Mouse (Mus musculus): ENCODE data around the gene Imp3. TPM values are rescaled to one million over a fixed set of nuclear protein-coding genes. Genes with fewer than 3 reads are reported as not detected.

The Imp3 gene
- polyA plus RNA-seq, 1 experiment from 2014 or later, result 73.6 TPM

GRCm38 (mm10) chr9:56925291-56926024 is 11.8 kb upstream of the Imp3 start:
- ATAC-seq (ENCODE audit: insufficient number of reproducible peaks, low FRiP score, low TSS enrichment, low read depth) (no peak), DNase-seq (ENCODE audit: low spot score) (no peak)
- Histone ChIP-seq H3K4me2 (ENCODE audit: low read depth, severe bottlenecking) (peak overlapping the region; percentile 58), H3K4me1 (ENCODE audit: control insufficient read depth, insufficient read depth, low read length) (peaks cover 30% of the 10 kb centered on the region), H3K4me3 (ENCODE audit: low read depth, low read length) (0 out of 2 replicates have a peak overlapping the region, but pooled peaks have one; percentile 15), H3K36me3 (ENCODE audit: control insufficient read depth, insufficient read depth, low read length) (peaks cover 4% of the 10 kb centered on the region; the same call in 1 of the 2 replicates), H3K9me3 (ENCODE audit: control insufficient read depth, low read length) (no peaks in the 10 kb centered on the region), H3K27me3 (ENCODE audit: control insufficient read depth, insufficient read depth, low read length) (no peaks in the 10 kb centered on the region), H3K9ac (ENCODE audit: low read length) (no peak overlapping the region), H3K27ac (replicated peaks; ENCODE audit: low read depth, low read length) (no peak overlapping the region)
- 91% methylated on average over 26 of the region's 26 CpGs for WGBS

DNA sequence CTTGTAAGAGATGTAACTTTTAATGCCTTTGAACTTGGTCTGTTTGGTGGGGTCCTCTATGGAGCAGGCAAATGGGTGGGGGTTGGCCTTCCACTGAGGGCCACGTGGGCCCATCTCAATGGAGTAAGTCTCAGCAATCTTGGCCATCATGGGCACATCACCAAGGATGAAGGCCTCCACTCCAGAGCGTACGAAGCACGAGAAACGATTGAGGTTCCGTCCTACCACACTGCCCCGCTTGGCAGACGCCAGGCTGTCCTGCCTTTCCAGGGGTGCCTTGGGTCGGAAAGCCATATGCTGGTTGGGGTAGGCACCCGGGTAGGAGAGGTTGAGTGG is 11.3 kb upstream of the Imp3 start:
- 96% methylated on average over 10 of the region's 10 CpGs for WGBS
- no peak overlapping the region for H3K27ac ChIP-seq (replicated peaks; ENCODE audit: low read depth, low read length)
- H3K4me2 ChIP-seq (ENCODE audit: low read depth, severe bottlenecking), result peak overlapping the region; percentile 90; the same call in 1 of the 2 replicates
- peaks cover 4% of the 10 kb centered on the region; the same call in 1 of the 2 replicates for H3K36me3 ChIP-seq (ENCODE audit: control insufficient read depth, insufficient read depth, low read length)
- H3K27me3 ChIP-seq (ENCODE audit: control insufficient read depth, insufficient read depth, low read length), result no peaks in the 10 kb centered on the region
- DNase-seq (ENCODE audit: low spot score) (no peak), ATAC-seq (ENCODE audit: insufficient number of reproducible peaks, low FRiP score, low TSS enrichment, low read depth) (no peak)
- no peak overlapping the region for H3K4me3 ChIP-seq (ENCODE audit: low read depth, low read length)
- H3K4me1 ChIP-seq (ENCODE audit: control insufficient read depth, insufficient read depth, low read length), result peaks cover 30% of the 10 kb centered on the region
- H3K9ac ChIP-seq (ENCODE audit: low read length), result no peak overlapping the region
- no peaks in the 10 kb centered on the region for H3K9me3 ChIP-seq (ENCODE audit: control insufficient read depth, low read length)

DNA sequence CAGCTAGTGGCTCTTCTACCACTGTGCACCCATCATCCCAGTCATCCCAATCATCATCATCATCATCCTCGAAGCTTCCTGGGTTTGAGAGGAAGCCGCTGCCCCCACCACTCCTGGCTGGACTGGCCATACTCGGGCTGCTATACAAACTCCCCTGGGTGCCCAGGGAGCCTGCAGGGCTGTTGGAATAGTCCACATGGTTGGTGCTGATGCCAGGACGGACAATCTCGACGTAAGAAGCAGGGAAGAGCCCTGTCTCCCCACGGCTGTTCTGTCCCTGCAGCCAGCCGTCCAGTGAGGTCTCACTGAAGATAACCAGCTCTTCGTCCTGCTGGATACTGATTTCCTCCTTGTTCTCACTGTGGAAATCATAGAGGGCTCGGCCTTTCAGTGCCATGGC is 10.9 kb upstream of the Imp3 start:
- ATAC-seq (ENCODE audit: insufficient number of reproducible peaks, low FRiP score, low TSS enrichment, low read depth), result no peak
- peak overlapping the region; percentile 90 for H3K4me2 ChIP-seq (ENCODE audit: low read depth, severe bottlenecking)
- peak overlapping the region; percentile 58 for H3K4me3 ChIP-seq (ENCODE audit: low read depth, low read length)
- no peaks in the 10 kb centered on the region for H3K9me3 ChIP-seq (ENCODE audit: control insufficient read depth, low read length)
- no peak for DNase-seq (ENCODE audit: low spot score)
- peaks cover 4% of the 10 kb centered on the region; the same call in 1 of the 2 replicates for H3K36me3 ChIP-seq (ENCODE audit: control insufficient read depth, insufficient read depth, low read length)
- WGBS, result 87% methylated on average over 10 of the region's 10 CpGs
- peak overlapping the region; percentile 85; the same call in 1 of the 2 replicates for H3K9ac ChIP-seq (ENCODE audit: low read length)
- no peak overlapping the region for H3K27ac ChIP-seq (replicated peaks; ENCODE audit: low read depth, low read length)
- peaks cover 30% of the 10 kb centered on the region for H3K4me1 ChIP-seq (ENCODE audit: control insufficient read depth, insufficient read depth, low read length)
- no peaks in the 10 kb centered on the region for H3K27me3 ChIP-seq (ENCODE audit: control insufficient read depth, insufficient read depth, low read length)

DNA sequence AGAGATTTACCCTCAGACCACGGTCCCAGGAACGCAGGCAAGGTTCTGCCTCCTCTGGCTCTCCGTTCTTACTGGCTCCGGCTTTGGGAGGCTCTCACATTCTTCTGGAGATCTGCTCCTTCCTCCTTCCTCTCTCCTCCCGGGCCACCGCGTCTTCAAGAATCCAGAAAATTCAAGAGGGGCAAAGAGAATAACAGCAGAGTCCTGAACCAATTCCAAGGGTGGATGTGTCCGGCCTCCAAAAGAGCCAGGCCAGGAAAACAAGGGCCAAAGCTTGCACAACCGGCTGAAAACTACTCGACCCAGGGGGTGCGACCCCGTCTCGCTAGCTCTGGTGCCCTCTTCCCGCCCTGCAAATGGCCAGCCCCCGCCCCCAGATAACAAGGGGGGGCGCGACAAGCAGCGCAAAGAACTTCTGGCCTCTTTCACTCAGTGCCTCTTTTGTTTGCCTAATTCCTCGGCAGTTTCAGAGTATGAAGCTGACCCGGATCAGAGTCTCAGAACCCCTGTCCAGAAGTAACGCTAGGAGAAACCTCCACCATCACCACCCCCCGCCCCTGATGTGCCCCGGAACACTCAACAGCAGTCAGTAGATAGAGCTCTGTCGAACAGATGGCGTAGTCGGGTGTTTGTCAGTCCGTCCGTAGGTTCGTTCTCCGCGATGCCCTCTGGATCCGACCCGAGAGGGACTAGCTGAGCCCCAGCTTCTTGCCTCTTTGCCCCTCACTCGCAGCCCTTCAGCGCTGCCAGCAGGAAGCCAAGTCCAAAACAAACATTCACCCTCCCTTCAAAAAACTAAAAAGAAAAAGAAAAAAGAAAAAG is 9.9 kb upstream of the Imp3 start:
- Histone ChIP-seq H3K27ac (replicated peaks; ENCODE audit: low read depth, low read length) (peak overlapping the region; percentile 94), H3K4me2 (ENCODE audit: low read depth, severe bottlenecking) (peak overlapping the region; percentile 90), H3K27me3 (ENCODE audit: control insufficient read depth, insufficient read depth, low read length) (no peaks in the 10 kb centered on the region), H3K4me1 (ENCODE audit: control insufficient read depth, insufficient read depth, low read length) (peaks cover 30% of the 10 kb centered on the region), H3K9ac (ENCODE audit: low read length) (peak overlapping the region; percentile 85), H3K36me3 (ENCODE audit: control insufficient read depth, insufficient read depth, low read length) (peaks cover 2% of the 10 kb centered on the region; the same call in 1 of the 2 replicates), H3K4me3 (ENCODE audit: low read depth, low read length) (peak overlapping the region; percentile 58), H3K9me3 (ENCODE audit: control insufficient read depth, low read length) (no peaks in the 10 kb centered on the region)
- DNase-seq (ENCODE audit: low spot score) (peak; percentile 68), ATAC-seq (ENCODE audit: insufficient number of reproducible peaks, low FRiP score, low TSS enrichment, low read depth) (peak; percentile 28; the same call in 1 of the 2 replicates)
- WGBS, result under 1% methylated on average over 35 of the region's 35 CpGs

DNA sequence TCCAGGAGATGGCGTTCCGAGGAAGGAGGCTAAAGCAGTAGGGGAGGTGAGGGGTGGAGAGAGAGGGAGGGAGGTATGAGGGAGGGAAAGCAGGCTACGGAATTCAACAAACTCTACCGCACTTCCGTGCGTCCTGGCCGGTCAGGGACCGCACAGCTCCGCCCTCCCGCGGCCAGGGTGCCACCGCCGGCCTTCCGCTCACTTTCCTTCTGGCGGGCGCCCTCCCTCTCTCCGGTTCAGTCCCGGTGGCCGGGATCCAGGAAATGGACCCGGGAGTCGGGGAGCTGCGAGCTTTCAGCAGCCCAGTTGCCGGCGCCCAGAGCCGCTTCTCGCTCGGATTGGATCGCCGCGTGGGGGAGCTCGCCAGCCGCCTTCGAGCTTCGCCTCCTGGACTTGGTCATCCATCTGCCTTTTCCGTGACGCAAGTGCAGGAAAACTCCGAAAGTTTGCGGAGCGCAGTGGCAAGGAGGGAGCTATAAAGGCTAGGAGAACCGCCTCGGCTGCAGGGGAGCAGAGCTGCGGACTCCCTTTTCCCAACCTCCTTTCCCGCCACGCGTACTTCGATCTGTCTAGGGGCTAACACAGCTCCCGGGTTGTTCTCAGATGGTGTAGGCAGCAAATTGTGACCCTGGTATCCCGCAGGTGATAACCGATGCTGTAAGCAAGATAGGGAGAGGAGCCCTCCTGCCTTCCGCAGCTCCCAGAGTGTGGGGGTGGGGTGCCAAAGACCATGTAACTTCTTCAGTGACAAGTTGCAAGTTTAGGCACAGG is 9.0 kb upstream of the Imp3 start, which contains the start of gene Snx33:
Snx33 (minus strand) TSS at position 331 of the 771 bp plus-strand sequence.
- Histone ChIP-seq H3K4me3 (ENCODE audit: low read depth, low read length) (peak within 1 kb of the TSS; percentile 58), H3K36me3 (ENCODE audit: control insufficient read depth, insufficient read depth, low read length) (peaks cover 2% of the 10 kb centered on the region; the same call in 1 of the 2 replicates), H3K27ac (replicated peaks; ENCODE audit: low read depth, low read length) (peak within 1 kb of the TSS; percentile 94), H3K4me2 (ENCODE audit: low read depth, severe bottlenecking) (peak within 1 kb of the TSS; percentile 90), H3K9ac (ENCODE audit: low read length) (peak within 1 kb of the TSS; percentile 85), H3K9me3 (ENCODE audit: control insufficient read depth, low read length) (no peaks in the 10 kb centered on the region), H3K4me1 (ENCODE audit: control insufficient read depth, insufficient read depth, low read length) (peaks cover 30% of the 10 kb centered on the region), H3K27me3 (ENCODE audit: control insufficient read depth, insufficient read depth, low read length) (no peaks in the 10 kb centered on the region)
- peak; percentile 88 for ATAC-seq (ENCODE audit: insufficient number of reproducible peaks, low FRiP score, low TSS enrichment, low read depth)
- under 1% methylated on average over 47 of the region's 50 CpGs for WGBS
- DNase-seq (ENCODE audit: low spot score), result peak; percentile 96

- Histone ChIP-seq H3K4me3 (ENCODE audit: low read depth, low read length) (no peak overlapping the region), H3K4me1 (ENCODE audit: control insufficient read depth, insufficient read depth, low read length) (peaks cover 22% of the 10 kb centered on the region), H3K9me3 (ENCODE audit: control insufficient read depth, low read length) (no peaks in the 10 kb centered on the region), H3K27ac (replicated peaks; ENCODE audit: low read depth, low read length) (no peak overlapping the region), H3K36me3 (ENCODE audit: control insufficient read depth, insufficient read depth, low read length) (0 out of 2 replicates have a peak, but pooled peaks cover 2% of the 10 kb centered on the region), H3K4me2 (ENCODE audit: low read depth, severe bottlenecking) (no peak overlapping the region), H3K9ac (ENCODE audit: low read length) (no peak overlapping the region), H3K27me3 (ENCODE audit: control insufficient read depth, insufficient read depth, low read length) (no peaks in the 10 kb centered on the region)
- 49% methylated on average over 4 of the region's 4 CpGs for WGBS
- ATAC-seq (ENCODE audit: insufficient number of reproducible peaks, low FRiP score, low TSS enrichment, low read depth) (no peak), DNase-seq (ENCODE audit: low spot score) (no peak)
Measured at GRCm38 (mm10) chr9:56929496-56929895, 7.8 kb upstream of the Imp3 start.

- Histone ChIP-seq H3K9me3 (ENCODE audit: control insufficient read depth, low read length) (no peaks in the 10 kb centered on the region), H3K27me3 (ENCODE audit: control insufficient read depth, insufficient read depth, low read length) (no peaks in the 10 kb centered on the region), H3K4me2 (ENCODE audit: low read depth, severe bottlenecking) (no peak overlapping the region), H3K4me3 (ENCODE audit: low read depth, low read length) (no peak overlapping the region), H3K36me3 (ENCODE audit: control insufficient read depth, insufficient read depth, low read length) (0 out of 2 replicates have a peak, but pooled peaks cover 2% of the 10 kb centered on the region), H3K27ac (replicated peaks; ENCODE audit: low read depth, low read length) (no peak overlapping the region), H3K9ac (ENCODE audit: low read length) (no peak overlapping the region), H3K4me1 (ENCODE audit: control insufficient read depth, insufficient read depth, low read length) (peaks cover 12% of the 10 kb centered on the region)
- 91% methylated on average over 1 of the region's 1 CpGs for WGBS
- ATAC-seq (ENCODE audit: insufficient number of reproducible peaks, low FRiP score, low TSS enrichment, low read depth) (no peak), DNase-seq (ENCODE audit: low spot score) (no peak)
Measured at GRCm38 (mm10) chr9:56930556-56930955, 6.7 kb upstream of the Imp3 start.

DNA sequence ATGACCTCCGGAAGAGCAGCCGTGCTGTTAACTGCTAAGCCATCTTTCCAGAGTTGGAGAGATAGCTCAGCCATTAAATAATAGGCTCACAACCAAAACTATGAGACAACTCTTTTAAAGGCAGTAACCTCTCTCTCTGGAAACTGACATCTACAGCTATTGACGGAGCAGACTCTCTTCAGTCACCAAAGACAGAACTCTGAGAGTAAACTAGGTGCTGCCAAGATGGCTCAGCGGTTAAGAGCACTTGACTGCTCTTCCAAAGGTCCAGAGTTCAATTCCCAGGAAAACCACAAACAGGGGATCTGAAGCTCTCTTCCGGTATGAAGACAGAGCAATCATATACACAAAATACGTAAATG is 433 bp upstream of the Imp3 start:
- Histone ChIP-seq H3K36me3 (ENCODE audit: control insufficient read depth, insufficient read depth, low read length) (no peaks in the 10 kb centered on the region; the same call in 1 of the 2 replicates), H3K4me3 (ENCODE audit: low read depth, low read length) (peak overlapping the region; percentile 66), H3K4me1 (ENCODE audit: control insufficient read depth, insufficient read depth, low read length) (no peaks in the 10 kb centered on the region; the same call in 1 of the 2 replicates), H3K9ac (ENCODE audit: low read length) (no peak overlapping the region), H3K27me3 (ENCODE audit: control insufficient read depth, insufficient read depth, low read length) (no peaks in the 10 kb centered on the region), H3K9me3 (ENCODE audit: control insufficient read depth, low read length) (no peaks in the 10 kb centered on the region), H3K4me2 (ENCODE audit: low read depth, severe bottlenecking) (peak overlapping the region; percentile 40), H3K27ac (replicated peaks; ENCODE audit: low read depth, low read length) (no peak overlapping the region)
- DNase-seq (ENCODE audit: low spot score), result no peak
- ATAC-seq (ENCODE audit: insufficient number of reproducible peaks, low FRiP score, low TSS enrichment, low read depth), result 0 out of 2 replicates have a peak, but pooled peaks have one; percentile 14
- 25% methylated on average over 6 of the region's 6 CpGs for WGBS
